In genomic region chrX:52366826-52367225, GRCm38 (mm10) we compare ENCODE assay signal across 21 mouse cellular contexts.
DNase-seq lines count a peak whose midpoint lies in the region; ATAC-seq and TF ChIP-seq lines count a peak whose summit lies in the region.
"Had no signal": no experiment of that assay in that cellular context is flagged by ENCODE, and none has a peak within 500 bp of the region (broad histone marks: within the 10 kb centered on the region; RNA-seq: fewer than 3 reads in every experiment).

No protein-coding gene starts in this region.

- 43% methylated on average over 5 of the region's 5 CpGs for WGBS in forebrain, embryonic 14.5 days
- WGBS in forebrain, embryonic 15.5 days = 28% methylated on average over 5 of the region's 5 CpGs
- 72% methylated on average over 5 of the region's 5 CpGs for WGBS in lung, embryonic 14.5 days
- WGBS in lung, postnatal 0 days = 50% methylated on average over 5 of the region's 5 CpGs
- WGBS in limb, embryonic 10.5 days = 87% methylated on average over 5 of the region's 5 CpGs

- H3K9ac ChIP-seq in forebrain, embryonic 14.5 days (ENCODE audit: low read length) = no peak overlapping the region
- no peak overlapping the region for H3K9ac ChIP-seq in forebrain, embryonic 15.5 days (replicated peaks)
- H3K9ac ChIP-seq in lung, embryonic 14.5 days = no peak overlapping the region
- H3K9ac ChIP-seq in lung, postnatal 0 days (replicated peaks; ENCODE audit: low read depth) = no peak overlapping the region
- H3K9ac ChIP-seq: embryonic facial prominence, embryonic 12.5 days; forebrain, embryonic 12.5 days; forebrain, postnatal 0 days had no signal

- H3K4me3 ChIP-seq in forebrain, embryonic 14.5 days (ENCODE audit: low read depth, low read length) = no peak overlapping the region
- H3K4me3 ChIP-seq in forebrain, embryonic 15.5 days = no peak overlapping the region
- H3K4me3 ChIP-seq in lung, embryonic 14.5 days (ENCODE audit: low read depth, low read length) = no peak overlapping the region
- H3K4me3 ChIP-seq in lung, postnatal 0 days (ENCODE audit: low read depth, low read length) = no peak overlapping the region
- no peak overlapping the region for H3K4me3 ChIP-seq in limb, embryonic 10.5 days
- H3K4me3 ChIP-seq: embryonic facial prominence, embryonic 10.5 days; embryonic facial prominence, embryonic 12.5 days; forebrain, embryonic 12.5 days had no signal

- no peak for TF ChIP-seq EP300 in lung, postnatal 0 days (IDR thresholded peaks at IDR 0.05)

- peak; percentile 65 for DNase-seq in forebrain, embryonic 14.5 days (ENCODE audit: low spot score)
- DNase-seq in lung, embryonic 14.5 days = peak; percentile 18
- DNase-seq in lung, postnatal 0 days (ENCODE audit: low spot score) = no peak
- peak; percentile 55 for DNase-seq in Muller cell, postnatal 12 days (ENCODE audit: inconsistent ontology term)
- DNase-seq in brain, embryonic 14.5 days (ENCODE audit: low read depth) = peak; percentile 75
- no peak for DNase-seq in limb, embryonic 10.5 days (ENCODE audit: low spot score)
- DNase-seq: adrenal gland, adult 2 months; adrenal gland, postnatal 10 days; adrenal gland, postnatal 25 days; cerebellum, adult 11-12 months; cerebellum, adult 2 months; cerebellum, adult 9-10 months; cerebellum, postnatal 25 days; forebrain, postnatal 0 days had no signal

- no peaks in the 10 kb centered on the region for H3K9me3 ChIP-seq in forebrain, embryonic 14.5 days (replicated peaks; ENCODE audit: control insufficient read depth, low read length)
- H3K9me3 ChIP-seq in forebrain, embryonic 15.5 days = no peaks in the 10 kb centered on the region
- no peaks in the 10 kb centered on the region for H3K9me3 ChIP-seq in lung, embryonic 14.5 days (ENCODE audit: low read depth, low read length)
- H3K9me3 ChIP-seq in lung, postnatal 0 days (ENCODE audit: low read length) = no peaks in the 10 kb centered on the region
- no peaks in the 10 kb centered on the region for H3K9me3 ChIP-seq in limb, embryonic 10.5 days (replicated peaks)
- H3K9me3 ChIP-seq: embryonic facial prominence, embryonic 10.5 days; embryonic facial prominence, embryonic 12.5 days; forebrain, embryonic 12.5 days; G1E had no signal

- no peaks in the 10 kb centered on the region for H3K27me3 ChIP-seq in forebrain, embryonic 14.5 days (replicated peaks; ENCODE audit: control insufficient read depth, insufficient read depth, low read length)
- no peaks in the 10 kb centered on the region for H3K27me3 ChIP-seq in forebrain, embryonic 15.5 days
- no peaks in the 10 kb centered on the region for H3K27me3 ChIP-seq in lung, embryonic 14.5 days (ENCODE audit: insufficient read depth, low read length)
- H3K27me3 ChIP-seq in lung, postnatal 0 days (replicated peaks; ENCODE audit: insufficient read depth, low read length) = no peaks in the 10 kb centered on the region
- H3K27me3 ChIP-seq in limb, embryonic 10.5 days (ENCODE audit: low read depth, poor library complexity, severe bottlenecking) = peaks cover 16% of the 10 kb centered on the region
- H3K27me3 ChIP-seq: CH12.LX; embryonic facial prominence, embryonic 12.5 days; forebrain, embryonic 12.5 days had no signal

- no peak for TF ChIP-seq CTCF in lung, embryonic 14.5 days (IDR thresholded peaks at IDR 0.05; ENCODE audit: low read depth)
- TF ChIP-seq CTCF in lung, postnatal 0 days (IDR thresholded peaks at IDR 0.05) = no peak
- TF ChIP-seq CTCF in brain, embryonic 14.5 days (IDR thresholded peaks at IDR 0.05; ENCODE audit: borderline replicate concordance, extremely low read depth, insufficient read depth, insufficient read length) = no peak

- H3K4me1 ChIP-seq in forebrain, embryonic 14.5 days (ENCODE audit: control insufficient read depth, insufficient read depth, low read length) = peaks cover 5% of the 10 kb centered on the region; the same call in 1 of the 2 replicates
- H3K4me1 ChIP-seq in forebrain, embryonic 15.5 days = peaks cover 3% of the 10 kb centered on the region; the same call in 1 of the 2 replicates
- no peaks in the 10 kb centered on the region for H3K4me1 ChIP-seq in lung, embryonic 14.5 days (ENCODE audit: insufficient read depth)
- H3K4me1 ChIP-seq in lung, postnatal 0 days (ENCODE audit: insufficient read depth, low read depth, low read length) = no peaks in the 10 kb centered on the region
- no peaks in the 10 kb centered on the region for H3K4me1 ChIP-seq in limb, embryonic 10.5 days
- H3K4me1 ChIP-seq: embryonic facial prominence, embryonic 12.5 days had no signal

- no peak overlapping the region for H3K4me2 ChIP-seq in forebrain, embryonic 14.5 days (ENCODE audit: low read length)
- no peak overlapping the region for H3K4me2 ChIP-seq in forebrain, embryonic 15.5 days (replicated peaks)
- H3K4me2 ChIP-seq in lung, embryonic 14.5 days = no peak overlapping the region
- no peak overlapping the region for H3K4me2 ChIP-seq in lung, postnatal 0 days (replicated peaks; ENCODE audit: low read depth, low read length)
- H3K4me2 ChIP-seq: embryonic facial prominence, embryonic 12.5 days; forebrain, embryonic 12.5 days had no signal

- TF ChIP-seq POLR2A in brain, embryonic 14.5 days (IDR thresholded peaks at IDR 0.05; ENCODE audit: borderline replicate concordance, extremely low read depth, insufficient read depth, insufficient read length, poor library complexity, severe bottlenecking) = no peak

- no peak overlapping the region for H3K27ac ChIP-seq in forebrain, embryonic 14.5 days (ENCODE audit: low read depth, low read length)
- H3K27ac ChIP-seq in forebrain, embryonic 15.5 days (replicated peaks) = no peak overlapping the region
- H3K27ac ChIP-seq in lung, embryonic 14.5 days (ENCODE audit: low read depth) = no peak overlapping the region
- H3K27ac ChIP-seq in lung, postnatal 0 days (ENCODE audit: low read length) = no peak overlapping the region
- H3K27ac ChIP-seq in limb, embryonic 10.5 days = no peak overlapping the region
- H3K27ac ChIP-seq: embryonic facial prominence, embryonic 10.5 days; embryonic facial prominence, embryonic 12.5 days; forebrain, embryonic 12.5 days had no signal

- no peaks in the 10 kb centered on the region for H3K36me3 ChIP-seq in forebrain, embryonic 14.5 days (ENCODE audit: control insufficient read depth, insufficient read depth, low read length)
- H3K36me3 ChIP-seq in forebrain, embryonic 15.5 days = no peaks in the 10 kb centered on the region
- H3K36me3 ChIP-seq in lung, embryonic 14.5 days (ENCODE audit: insufficient read depth) = no peaks in the 10 kb centered on the region
- no peaks in the 10 kb centered on the region for H3K36me3 ChIP-seq in lung, postnatal 0 days (ENCODE audit: insufficient read depth, low read length)
- peaks cover 56% of the 10 kb centered on the region for H3K36me3 ChIP-seq in limb, embryonic 10.5 days
- H3K36me3 ChIP-seq: embryonic facial prominence, embryonic 12.5 days; forebrain, embryonic 12.5 days; G1E had no signal

- ATAC-seq in forebrain, embryonic 14.5 days = no peak
- ATAC-seq in forebrain, embryonic 15.5 days (replicated peaks) = no peak
- no peak for ATAC-seq in lung, embryonic 14.5 days (ENCODE audit: insufficient read depth)
- ATAC-seq in lung, postnatal 0 days = no peak
- ATAC-seq: CD4-positive, CD25-positive, alpha-beta regulatory T cell, adult 4 months; forebrain, postnatal 0 days had no signal

Comparison
In these comparisons a context has a peak if more than half of its experiments do, and no peak if none do; other contexts are left out.
1. DNase-seq: peak in forebrain, embryonic 14.5 days (single experiment), lung, embryonic 14.5 days (single experiment), Muller cell, postnatal 12 days (single experiment) and brain, embryonic 14.5 days (single experiment); none in lung, postnatal 0 days (single experiment) and limb, embryonic 10.5 days (single experiment).